Mouse (Mus musculus): ENCODE data around the gene P2ry4.

P2ry4 gene

DNA sequence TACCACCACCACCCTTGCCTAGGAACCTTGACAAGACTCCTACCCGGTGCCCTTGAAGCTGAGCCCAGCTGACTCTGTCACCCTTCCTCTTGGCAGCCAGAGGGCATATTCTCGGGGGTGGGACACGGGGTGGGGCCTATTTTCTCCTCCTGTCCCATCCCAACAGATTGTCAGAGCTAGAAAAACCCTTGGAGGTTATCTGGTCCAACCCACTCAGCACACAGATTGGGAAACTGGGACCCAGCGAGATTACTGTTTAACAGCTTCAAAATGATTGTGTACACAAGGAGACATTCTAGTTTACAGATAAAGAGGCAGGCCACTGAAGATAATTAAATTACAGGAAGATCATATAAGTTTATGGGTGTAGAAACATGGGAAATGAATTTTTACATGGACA is at the start of gene P2ry4:
Gene P2ry4 (minus strand): TSS at position 79 of the 400 bp plus-strand sequence.
- DNase-seq (ENCODE audit: low read depth, low spot score), result no peak

DNA sequence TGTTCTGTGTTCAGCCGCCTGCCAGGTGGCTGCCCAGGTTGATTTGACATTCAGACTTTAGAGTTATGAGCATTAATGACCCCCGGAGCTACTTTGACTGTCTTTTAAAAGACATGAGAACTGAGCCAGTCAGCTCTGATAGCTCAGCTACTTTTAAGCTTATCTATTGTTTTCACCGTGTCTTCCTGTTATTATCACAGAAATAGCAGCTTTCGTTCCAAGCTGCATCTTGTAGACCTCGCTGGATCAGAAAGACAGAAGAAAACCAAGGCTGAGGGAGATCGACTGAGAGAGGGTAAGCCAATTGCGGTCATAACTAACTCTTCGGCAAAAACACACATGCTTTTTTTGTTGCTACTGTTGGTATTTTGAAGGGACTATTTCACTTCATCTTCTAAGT is 43.8 kb upstream of the P2ry4 start:
- DNase-seq (ENCODE audit: low read depth, low spot score), result no peak

DNA sequence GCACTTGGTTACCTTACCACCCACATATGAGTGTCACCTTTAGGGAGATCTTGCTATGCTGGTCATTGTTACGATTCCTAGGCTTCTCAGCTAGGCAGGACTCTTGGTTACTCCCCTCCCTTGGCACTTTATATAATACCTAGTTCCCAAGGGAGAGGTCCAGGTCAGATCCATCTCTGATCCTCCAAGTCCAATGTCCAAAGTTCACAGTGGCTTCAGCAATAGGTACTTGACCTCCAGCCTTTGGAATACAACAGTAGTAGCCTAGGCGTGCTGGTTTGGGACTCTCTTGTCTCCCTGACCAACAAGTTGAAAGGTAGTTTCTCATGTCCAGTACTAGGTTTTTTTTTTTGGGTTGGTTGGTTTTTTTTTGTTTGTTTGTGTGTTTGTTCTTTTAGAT is 34.4 kb upstream of the P2ry4 start:
- no peak for DNase-seq (ENCODE audit: low read depth, low spot score)

DNA sequence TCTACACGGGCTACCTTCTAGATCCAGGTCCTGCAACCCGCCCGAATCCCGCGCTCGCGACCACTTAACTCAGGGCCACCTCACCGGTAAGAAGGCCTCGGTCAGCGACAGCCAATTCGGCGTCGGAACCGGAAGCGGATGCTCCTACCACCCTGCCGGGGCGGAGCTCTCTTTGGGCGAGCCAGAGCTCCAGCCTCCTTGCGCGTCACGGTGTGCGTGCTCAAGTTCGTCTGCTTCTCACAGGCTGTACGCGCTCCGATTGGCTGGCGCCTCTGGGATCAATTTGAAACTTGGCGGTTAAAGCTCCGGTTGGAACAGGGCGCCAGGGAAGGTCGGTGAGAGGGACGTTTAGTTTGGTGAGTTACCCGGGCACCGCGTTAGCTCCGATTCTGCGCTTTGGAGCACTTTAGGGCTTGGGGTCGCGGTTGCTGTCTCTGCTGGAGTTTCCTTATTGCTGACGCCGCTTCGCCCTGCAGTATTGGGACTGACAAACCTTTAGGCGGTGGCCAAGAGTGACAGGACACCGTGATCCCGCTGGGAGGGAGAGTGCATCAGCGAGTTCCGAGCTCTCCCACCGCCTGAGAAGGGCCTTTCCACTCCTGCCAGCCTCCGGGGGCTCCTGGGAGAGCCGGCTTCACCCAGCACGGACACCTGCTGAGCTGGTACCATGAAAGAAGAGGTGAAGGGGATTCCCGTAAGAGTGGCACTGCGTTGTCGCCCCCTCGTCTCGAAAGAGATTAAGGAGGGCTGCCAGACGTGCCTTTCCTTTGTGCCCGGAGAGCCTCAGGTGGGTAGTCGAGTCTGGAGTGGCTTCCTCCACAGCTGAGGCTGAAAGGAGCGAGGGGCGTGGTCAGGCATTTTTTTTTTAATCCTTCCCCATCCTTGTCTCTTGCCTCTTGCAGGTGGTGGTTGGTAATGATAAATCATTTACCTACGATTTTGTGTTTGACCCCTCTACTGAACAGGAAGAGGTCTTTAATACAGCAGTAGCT is 31.4 kb upstream of the P2ry4 start, which contains the start of gene Pdzd11:
Gene Pdzd11 (minus strand): TSS at position 767 of the 992 bp plus-strand sequence.
- peak; percentile 97 for DNase-seq (ENCODE audit: low read depth, low spot score)

DNA sequence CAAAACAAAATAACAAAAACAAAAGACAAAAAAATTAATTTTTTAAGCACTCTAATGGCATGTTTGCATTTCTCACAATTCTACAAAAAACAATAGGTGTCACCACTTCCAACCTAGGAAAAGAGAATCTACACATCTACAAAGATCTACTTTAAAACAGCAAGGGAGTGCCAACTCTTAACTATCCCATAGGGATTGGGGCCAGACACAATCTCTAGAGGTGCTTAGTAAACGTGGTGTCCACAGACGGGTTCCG is 30.8 kb upstream of the P2ry4 start, which contains the start of gene Kif4:
Gene Kif4 (plus strand): TSS at position 192 of the 256 bp plus-strand sequence.
- DNase-seq (ENCODE audit: low read depth, low spot score), result no peak

DNA sequence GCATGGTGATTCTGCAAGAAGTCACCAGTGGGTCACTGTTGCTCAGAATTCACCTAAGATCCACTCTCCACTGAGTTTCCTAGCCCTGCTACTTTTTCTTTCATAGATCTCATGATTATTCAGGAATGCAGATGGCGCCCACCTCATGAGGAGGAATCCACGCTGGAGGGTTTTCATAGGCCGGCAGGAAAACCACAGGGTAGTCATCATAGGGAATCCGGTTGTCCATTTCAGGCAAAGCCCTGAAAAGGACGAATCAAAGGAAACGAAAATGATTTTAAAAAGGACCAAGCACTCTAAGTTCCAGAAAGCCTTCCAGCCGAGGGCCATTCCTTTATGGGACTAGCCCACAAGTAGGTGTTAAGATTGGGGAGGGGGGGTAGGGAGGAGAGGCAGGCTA is 30.5 kb upstream of the P2ry4 start:
- peak; percentile 59 for DNase-seq (ENCODE audit: low read depth, low spot score)

DNA sequence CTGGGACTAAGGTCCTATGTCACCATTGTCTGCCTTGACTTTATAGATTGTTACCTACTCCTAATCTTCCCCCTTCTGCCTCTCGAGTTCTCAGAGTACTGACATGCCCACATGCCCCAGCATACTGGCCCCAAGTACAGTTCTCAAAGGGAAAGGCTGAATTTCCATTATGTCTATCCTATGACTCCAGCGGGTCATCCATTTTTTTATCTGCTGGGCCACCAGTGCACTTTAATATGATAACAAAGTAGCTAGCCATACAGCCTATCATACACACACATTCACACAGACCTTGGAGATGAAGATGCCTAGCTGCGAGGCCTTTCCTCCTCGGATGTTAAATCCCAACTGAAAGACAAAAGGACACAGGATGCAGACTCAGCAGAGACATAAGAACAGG is 29.6 kb upstream of the P2ry4 start:
- DNase-seq (ENCODE audit: low read depth, low spot score), result no peak

DNA sequence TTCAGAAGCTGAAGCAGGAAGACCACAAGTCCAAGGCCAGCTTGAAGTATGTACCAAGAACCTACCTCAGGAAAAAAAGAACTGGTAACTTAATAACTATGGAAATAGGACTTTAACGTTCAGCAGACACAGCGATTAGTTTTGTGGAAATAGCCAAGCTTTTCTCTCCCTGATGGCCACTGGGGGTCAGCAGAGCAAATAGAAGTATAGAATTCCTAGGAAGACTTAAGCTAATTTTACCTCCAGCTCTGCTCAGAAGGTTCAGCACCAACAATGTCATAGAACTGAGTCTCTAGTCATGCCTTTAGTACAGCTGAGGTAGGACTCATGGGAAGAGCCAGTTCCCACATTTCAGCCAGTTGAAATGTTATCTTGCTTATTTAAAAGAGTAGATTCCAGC is 26.7 kb upstream of the P2ry4 start:
- peak; percentile 37 for DNase-seq (ENCODE audit: low read depth, low spot score)

DNA sequence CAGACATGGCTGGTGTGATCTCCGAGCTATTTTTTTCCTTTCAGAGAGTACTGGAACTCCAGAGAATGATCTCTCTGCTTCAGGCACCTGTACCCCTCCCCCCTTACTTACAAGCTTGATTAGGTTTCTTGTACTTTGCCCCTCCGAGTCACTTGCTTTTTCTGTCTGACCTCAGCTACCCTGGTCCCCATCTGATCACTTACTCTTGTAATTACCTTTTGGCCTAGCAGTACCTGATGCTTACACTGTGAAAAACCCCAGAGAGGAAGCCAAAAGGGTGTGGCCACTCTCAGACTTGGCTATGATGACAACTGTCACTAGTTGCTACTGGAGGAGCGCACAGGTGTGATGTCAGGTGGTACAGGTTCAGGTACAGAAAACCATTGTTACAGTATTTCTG is 23.8 kb upstream of the P2ry4 start:
- no peak for DNase-seq (ENCODE audit: low read depth, low spot score)

DNA sequence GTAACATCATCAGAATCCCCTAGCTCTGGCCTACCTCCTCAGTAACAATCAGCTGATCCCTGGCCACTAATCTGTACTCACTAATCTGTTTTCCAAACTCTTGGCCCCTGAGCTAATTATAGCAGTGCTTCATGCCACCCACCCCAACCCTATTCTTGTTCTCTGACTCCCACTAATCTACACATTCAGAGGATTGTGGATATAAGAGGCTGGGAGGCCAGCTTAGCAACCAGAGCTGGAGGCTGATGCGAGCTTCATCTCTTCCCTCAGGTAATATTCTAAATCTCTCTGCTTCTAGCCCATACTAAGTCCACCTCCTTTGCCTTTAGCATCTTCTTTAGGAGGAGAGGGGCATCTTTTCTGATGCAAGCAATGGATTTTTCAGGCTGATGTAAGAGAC is 10.6 kb upstream of the P2ry4 start, which contains the start of gene Arr3:
Gene Arr3 (plus strand): TSS at position 184 of the 400 bp plus-strand sequence.
- no peak for DNase-seq (ENCODE audit: low read depth, low spot score)

DNA sequence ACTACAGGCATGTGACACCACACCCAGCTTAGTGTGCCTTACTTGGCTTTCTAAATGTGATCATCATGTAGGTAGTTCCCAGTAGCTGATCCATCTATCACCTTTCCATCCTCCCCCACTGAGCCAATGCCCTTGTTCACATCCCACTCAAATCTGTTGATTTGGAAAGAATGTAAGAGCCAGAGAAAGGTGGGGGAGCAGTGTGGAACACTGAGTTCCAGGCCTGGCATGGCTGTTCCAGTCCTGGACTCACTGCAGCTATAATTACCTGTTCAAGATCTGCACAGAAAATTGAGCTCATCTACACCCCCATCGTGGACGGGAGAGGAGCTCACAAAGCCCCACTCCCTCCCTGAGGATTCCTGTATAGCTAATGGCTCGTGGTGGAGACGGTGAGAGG is 5.1 kb upstream of the P2ry4 start:
- no peak for DNase-seq (ENCODE audit: low read depth, low spot score)

DNA sequence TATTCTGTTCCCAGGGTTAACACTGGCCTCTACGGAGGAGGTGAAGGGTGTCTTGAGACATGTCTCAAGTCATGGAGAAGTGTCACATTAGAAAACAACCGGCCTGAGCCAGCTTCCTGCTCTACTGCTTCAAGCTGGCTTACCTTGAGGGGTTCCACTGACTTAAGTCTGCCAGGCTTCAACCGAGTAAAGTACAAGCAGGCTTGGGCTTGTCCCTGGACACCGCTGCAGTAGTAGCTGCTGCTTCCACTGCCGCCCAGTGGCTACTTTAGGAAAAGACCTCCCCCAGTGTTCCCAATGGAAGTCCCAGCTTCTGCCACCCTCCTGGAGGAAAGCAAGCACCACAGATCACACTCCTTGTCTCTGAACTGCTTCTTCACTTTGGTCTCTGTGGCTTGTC is 2.8 kb upstream of the P2ry4 start:
- DNase-seq (ENCODE audit: low read depth, low spot score), result peak; percentile 66

DNA sequence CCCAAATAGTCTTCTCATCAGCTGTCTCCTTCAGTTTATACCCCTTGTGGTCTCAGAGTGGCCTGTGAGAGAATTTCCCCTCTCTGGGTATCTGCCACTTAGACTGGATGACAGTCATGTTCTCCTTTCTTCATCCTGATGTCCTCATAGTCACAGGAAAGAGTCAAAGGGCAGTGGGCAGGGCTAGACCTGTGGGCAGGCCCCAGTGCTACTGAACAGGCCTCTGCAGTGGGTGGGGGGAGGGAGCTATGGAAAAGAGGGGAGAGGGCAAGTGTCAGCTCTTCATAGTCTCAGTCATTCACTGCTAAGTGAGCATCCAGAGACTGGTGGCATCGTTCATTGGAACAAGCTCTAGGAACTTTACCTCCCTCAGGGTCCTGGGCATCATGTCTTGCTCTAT is 22.7 kb downstream of the P2ry4 start, which contains the start of gene Awat1:
Gene Awat1 (plus strand): TSS at position 301 of the 400 bp plus-strand sequence.
- DNase-seq (ENCODE audit: low read depth, low spot score), result no peak

DNA sequence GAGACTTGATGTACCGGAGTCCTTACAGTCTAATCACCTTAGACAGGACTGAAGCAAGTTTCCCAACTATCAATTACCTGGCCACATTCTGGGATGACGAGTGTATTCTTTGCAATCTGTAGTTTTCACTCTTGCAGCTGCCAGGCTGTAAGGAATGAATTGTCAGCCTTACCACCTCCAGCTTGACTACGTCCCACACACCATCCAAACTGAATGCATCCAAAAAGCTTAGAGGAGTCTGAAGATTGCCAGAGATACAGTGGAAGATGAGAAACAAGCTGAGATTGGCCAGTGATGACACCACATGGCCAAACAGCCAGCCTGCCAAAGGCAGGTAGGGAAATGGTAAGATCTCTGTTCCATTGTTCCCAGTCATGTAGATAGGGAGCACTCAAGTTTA is 29.0 kb downstream of the P2ry4 start:
- no peak for DNase-seq (ENCODE audit: low read depth, low spot score)

DNA sequence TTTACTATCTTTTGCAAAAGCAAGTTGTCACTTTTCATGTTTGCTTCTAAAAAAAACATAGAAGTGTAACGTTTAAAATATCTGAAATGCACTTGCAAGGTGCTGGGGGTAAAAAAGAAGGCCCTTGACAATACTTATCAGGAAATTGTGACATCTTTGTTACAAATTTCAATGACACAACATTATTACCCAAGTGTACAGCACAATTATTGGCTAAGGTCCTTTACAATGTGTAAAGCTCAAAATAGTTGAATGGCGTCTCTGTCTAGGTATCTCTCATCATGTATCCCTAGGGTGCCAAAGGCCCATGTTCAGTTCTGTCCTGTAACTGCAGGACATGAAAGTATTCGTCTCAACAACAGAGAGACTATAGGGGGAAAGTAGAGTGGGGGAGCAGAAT is 38.6 kb downstream of the P2ry4 start:
- DNase-seq (ENCODE audit: low read depth, low spot score), result no peak
